Mouse (Mus musculus) ES-E14 (cell line): Measurements from ENCODE around the gene Phyhipl. TPM values are rescaled to one million over a fixed set of nuclear protein-coding genes. Genes with fewer than 3 reads are reported as not detected.

ENCODE experiments used
- DNase-seq: peaks from one replicate; pipeline ENCODE4 v3.0.0-alpha.2; 2013; ENCODE audit warnings: low read depth, low spot score
- H3K27ac ChIP-seq: 2 replicates; pipeline ENCODE4 v1.5.1; 2012; ENCODE audit warnings: low read depth, mild to moderate bottlenecking, low read length, moderate library complexity, mixed read lengths; ENCODE audit not compliant: poor library complexity, insufficient read depth, severe bottlenecking
- H3K36me3 ChIP-seq: 2 replicates; pipeline ENCODE4 v1.6.1; 2012; ENCODE audit warnings: mild to moderate bottlenecking, low read length, moderate library complexity, mixed read lengths; ENCODE audit not compliant: control insufficient read depth, poor library complexity, insufficient read depth, severe bottlenecking
- H3K4me1 ChIP-seq, 2 experiments: fragments of 150-350 bp in 1 of 2; sonication (generic) in 1 of 2; 2 replicates each; pipeline ENCODE4 v1.6.1; 2012; ENCODE audit warnings: low read length in 2 of 2, mild to moderate bottlenecking in 1 of 2, mixed read lengths in 1 of 2; ENCODE audit not compliant: control insufficient read depth in 2 of 2, insufficient read depth in 2 of 2, poor library complexity in 1 of 2
- H3K4me3 ChIP-seq, 2 experiments: fragments of 150-350 bp in 1 of 2; sonication (generic) in 1 of 2; 2 replicates each; pipeline ENCODE4 v1.5.1; 2012; ENCODE audit warnings: low read length in 2 of 2, low read depth in 1 of 2, mild to moderate bottlenecking in 1 of 2, mixed read lengths in 1 of 2; ENCODE audit not compliant: insufficient read depth in 1 of 2, poor library complexity in 1 of 2, severe bottlenecking in 1 of 2
- H3K9ac ChIP-seq: 2 replicates; pipeline ENCODE4 v1.6.1; 2012; ENCODE audit warnings: low read depth, mild to moderate bottlenecking, low read length, mixed read lengths; ENCODE audit not compliant: poor library complexity, insufficient read depth, severe bottlenecking
- H3K9me3 ChIP-seq: fragments of 150-350 bp; sonication (generic); 2 replicates; pipeline ENCODE4 v1.6.1; 2012; ENCODE audit warnings: low read depth, mild to moderate bottlenecking, low read length; ENCODE audit not compliant: control insufficient read depth, insufficient read depth
- CHD2 ChIP-seq: IDR thresholded peaks from 2 replicates; pipeline ENCODE4 v1.6.1; 2014; ENCODE audit warnings: mild to moderate bottlenecking, low read depth, low read length, inconsistent platforms
- HCFC1 ChIP-seq: IDR thresholded peaks from 2 replicates; pipeline ENCODE4 v1.6.1; 2012; ENCODE audit warnings: low read length, inconsistent platforms, borderline replicate concordance; ENCODE audit not compliant: insufficient read depth
- MAFK ChIP-seq: IDR thresholded peaks from 2 replicates; pipeline ENCODE4 v1.6.1; 2014; ENCODE audit warnings: mild to moderate bottlenecking, low read depth, low read length, inconsistent platforms; ENCODE audit not compliant: insufficient read depth
- ZC3H11A ChIP-seq: IDR thresholded peaks from 2 replicates; pipeline ENCODE4 v1.6.1; 2012; ENCODE audit warnings: low read depth, mild to moderate bottlenecking, inconsistent platforms, low read length, borderline replicate concordance
- ZNF384 ChIP-seq: IDR thresholded peaks from 2 replicates; pipeline ENCODE4 v1.6.1; 2012; ENCODE audit warnings: low read depth, low read length, inconsistent platforms
- in situ Hi-C, 2 experiments: fragments of 600-800 bp; cut with MboI; formaldehyde crosslinking; loops; one replicate each; pipeline ENCODE4 v1.15.1; 2025; ENCODE audit warnings: low sequenced_read_pairs in 2 of 2, inconsistent platforms in 1 of 2; ENCODE audit not compliant: unreplicated experiment in 2 of 2
- total RNA-seq: library from RNA; depleted of rRNA; stranded (reverse); fragments of 300-350 nt; gene quantifications from 2 replicates; pipeline ENCODE4 v1.2.3, GENCODE M21; 2012

Phyhipl gene
- total RNA-seq, 1 experiment: 1.5 TPM

GRCm38 (mm10) chr10:70689346-70689745 is 33.6 kb upstream of the Phyhipl start:
- no peak for DNase-seq
- in situ Hi-C loops: no loop called here
- H3K36me3 ChIP-seq: no peaks in the 10 kb centered on the region
- no peak for TF ChIP-seq MAFK
- no peak for TF ChIP-seq HCFC1
- TF ChIP-seq CHD2: no peak
- no peak for TF ChIP-seq ZC3H11A
- TF ChIP-seq ZNF384: no peak
- no peaks in the 10 kb centered on the region for H3K9me3 ChIP-seq
- H3K4me3 ChIP-seq: no peak overlapping the region
- H3K4me1 ChIP-seq: no peaks in the 10 kb centered on the region
- H3K9ac ChIP-seq: no peak overlapping the region
- H3K27ac ChIP-seq: no peak overlapping the region

- in situ Hi-C loops: no loop called here
- no peak for DNase-seq
- no peaks in the 10 kb centered on the region for H3K9me3 ChIP-seq
- no peak overlapping the region for H3K4me3 ChIP-seq
- TF ChIP-seq HCFC1: no peak
- no peak for TF ChIP-seq MAFK
- no peak for TF ChIP-seq ZNF384
- no peak for TF ChIP-seq CHD2
- TF ChIP-seq ZC3H11A: no peak
- H3K36me3 ChIP-seq: no peaks in the 10 kb centered on the region
- H3K4me1 ChIP-seq: no peaks in the 10 kb centered on the region
- no peak overlapping the region for H3K27ac ChIP-seq
- no peak overlapping the region for H3K9ac ChIP-seq
Measured at GRCm38 (mm10) chr10:70688881-70689280, 33.1 kb upstream of the Phyhipl start.

- no peaks in the 10 kb centered on the region for H3K9me3 ChIP-seq
- TF ChIP-seq HCFC1 (no peak), CHD2 (no peak), MAFK (no peak), ZC3H11A (no peak), ZNF384 (no peak)
- H3K27ac ChIP-seq: no peak overlapping the region
- no peak for DNase-seq
- no peak overlapping the region for H3K9ac ChIP-seq
- H3K4me3 ChIP-seq: no peak overlapping the region
- in situ Hi-C loops: no loop called here
- no peaks in the 10 kb centered on the region for H3K36me3 ChIP-seq
- H3K4me1 ChIP-seq: no peaks in the 10 kb centered on the region
Measured at GRCm38 (mm10) chr10:70686941-70687703, 31.4 kb upstream of the Phyhipl start.

GRCm38 (mm10) chr10:70686505-70686904 is 30.7 kb upstream of the Phyhipl start:
- TF ChIP-seq HCFC1 (no peak), ZNF384 (no peak), CHD2 (no peak), ZC3H11A (no peak), MAFK (no peak)
- in situ Hi-C loops: no loop called here
- H3K9me3 ChIP-seq: no peaks in the 10 kb centered on the region
- no peak overlapping the region for H3K9ac ChIP-seq
- DNase-seq: no peak
- no peaks in the 10 kb centered on the region for H3K4me1 ChIP-seq
- H3K36me3 ChIP-seq: no peaks in the 10 kb centered on the region
- H3K4me3 ChIP-seq: no peak overlapping the region
- H3K27ac ChIP-seq: no peak overlapping the region

GRCm38 (mm10) chr10:70683508-70683907 is 27.7 kb upstream of the Phyhipl start:
- no peaks in the 10 kb centered on the region for H3K9me3 ChIP-seq
- DNase-seq: no peak
- H3K36me3 ChIP-seq: no peaks in the 10 kb centered on the region
- no peak overlapping the region for H3K4me3 ChIP-seq
- TF ChIP-seq ZC3H11A: no peak
- TF ChIP-seq ZNF384: no peak
- TF ChIP-seq CHD2: no peak
- no peak for TF ChIP-seq HCFC1
- TF ChIP-seq MAFK: no peak
- no peaks in the 10 kb centered on the region; a peak in 1 of 4 replicates for H3K4me1 ChIP-seq
- in situ Hi-C loops: no loop called here
- no peak overlapping the region for H3K27ac ChIP-seq
- H3K9ac ChIP-seq: no peak overlapping the region
